Mouse (Mus musculus) hindbrain, embryonic 13.5 days (tissue): Measurements from ENCODE around the gene Agap1. TPM values are rescaled to one million over a fixed set of nuclear protein-coding genes. Genes with fewer than 3 reads are reported as not detected.
A peak's percentile ranks its signal among the peaks of the same experiment; 100 is the strongest.

Experiments
- ATAC-seq: fragments of 200-750 bp; cut with Nextera tagmentation; 2 replicates; pipeline ENCODE4 v1.8.0; 2017; ENCODE audit warnings: moderate TSS enrichment; ENCODE audit not compliant: low FRiP score
- H3K27ac ChIP-seq: fragments of 300-500 bp; sonication (generic); 2 replicates; pipeline ENCODE4 v1.5.1; 2015; ENCODE audit warnings: inconsistent platforms, mild to moderate bottlenecking, moderate library complexity
- H3K27me3 ChIP-seq: fragments of 300-500 bp; sonication (generic); 2 replicates; pipeline ENCODE4 v1.6.1; 2015; ENCODE audit warnings: mild to moderate bottlenecking, inconsistent platforms
- H3K36me3 ChIP-seq: fragments of 300-500 bp; sonication (generic); 2 replicates; pipeline ENCODE4 v1.6.1; 2015; ENCODE audit warnings: mild to moderate bottlenecking, inconsistent platforms
- H3K4me1 ChIP-seq: fragments of 300-500 bp; sonication (generic); replicated peaks from 2 replicates; pipeline ENCODE4 v1.6.1; 2015; ENCODE audit warnings: inconsistent platforms
- H3K4me2 ChIP-seq: fragments of 300-500 bp; sonication (generic); 2 replicates; pipeline ENCODE4 v1.6.1; 2015; ENCODE audit warnings: inconsistent platforms, mild to moderate bottlenecking, moderate library complexity
- H3K4me3 ChIP-seq: fragments of 300-500 bp; sonication (generic); 2 replicates; pipeline ENCODE4 v1.5.1; 2015; ENCODE audit warnings: mild to moderate bottlenecking, inconsistent platforms
- H3K9ac ChIP-seq: fragments of 300-500 bp; sonication (generic); 2 replicates; pipeline ENCODE4 v1.6.1; 2015; ENCODE audit warnings: mild to moderate bottlenecking, inconsistent platforms
- H3K9me3 ChIP-seq: fragments of 300-500 bp; sonication (generic); 2 replicates; pipeline ENCODE4 v1.6.1; 2016; ENCODE audit warnings: inconsistent platforms
- WGBS: fragments of 180-500 bp; shearing (Covaris S2); methylation state at CpG from one replicate; pipeline ENCODE4 v1.1.7; 2015; 5-methylcytosine and 5-hydroxymethylcytosine counted together
- polyA plus RNA-seq: library from polyadenylated mRNA; unstranded; fragments of >200 nt; fragmentation: Nextera tagmentation; extraction: Ambion mirVana; gene quantifications from 2 replicates; pipeline ENCODE4 v1.2.1, GENCODE M21; 2015

Agap1 gene
- polyA plus RNA-seq, 1 experiment from 2014 or later: 51.3 TPM

- Histone ChIP-seq H3K27me3 (no peaks in the 10 kb centered on the region), H3K4me3 (peak overlapping the region; percentile 29), H3K4me2 (peak overlapping the region; percentile 57), H3K9ac (peak overlapping the region; percentile 73), H3K36me3 (no peaks in the 10 kb centered on the region), H3K9me3 (no peaks in the 10 kb centered on the region), H3K4me1 (peaks cover 67% of the 10 kb centered on the region), H3K27ac (peak overlapping the region; percentile 99)
- 44% methylated on average over 7 of the region's 7 CpGs for WGBS
- ATAC-seq: peak; percentile 6; the same call in 1 of the 2 replicates
These were observed 121.7 kb downstream of the Agap1 start for GRCm38 (mm10) chr1:89576174-89576890.

GRCm38 (mm10) chr1:89576985-89577384 lies 122.4 kb downstream of the Agap1 start:
- H3K9ac ChIP-seq: peak overlapping the region; percentile 73
- peak overlapping the region; percentile 99 for H3K27ac ChIP-seq
- H3K4me3 ChIP-seq: peak overlapping the region; percentile 29
- peak overlapping the region; percentile 57 for H3K4me2 ChIP-seq
- peaks cover 73% of the 10 kb centered on the region for H3K4me1 ChIP-seq
- no peaks in the 10 kb centered on the region for H3K27me3 ChIP-seq
- WGBS: 9% methylated on average over 4 of the region's 4 CpGs
- peak; percentile 62 for ATAC-seq
- no peaks in the 10 kb centered on the region for H3K36me3 ChIP-seq
- no peaks in the 10 kb centered on the region for H3K9me3 ChIP-seq

DNA sequence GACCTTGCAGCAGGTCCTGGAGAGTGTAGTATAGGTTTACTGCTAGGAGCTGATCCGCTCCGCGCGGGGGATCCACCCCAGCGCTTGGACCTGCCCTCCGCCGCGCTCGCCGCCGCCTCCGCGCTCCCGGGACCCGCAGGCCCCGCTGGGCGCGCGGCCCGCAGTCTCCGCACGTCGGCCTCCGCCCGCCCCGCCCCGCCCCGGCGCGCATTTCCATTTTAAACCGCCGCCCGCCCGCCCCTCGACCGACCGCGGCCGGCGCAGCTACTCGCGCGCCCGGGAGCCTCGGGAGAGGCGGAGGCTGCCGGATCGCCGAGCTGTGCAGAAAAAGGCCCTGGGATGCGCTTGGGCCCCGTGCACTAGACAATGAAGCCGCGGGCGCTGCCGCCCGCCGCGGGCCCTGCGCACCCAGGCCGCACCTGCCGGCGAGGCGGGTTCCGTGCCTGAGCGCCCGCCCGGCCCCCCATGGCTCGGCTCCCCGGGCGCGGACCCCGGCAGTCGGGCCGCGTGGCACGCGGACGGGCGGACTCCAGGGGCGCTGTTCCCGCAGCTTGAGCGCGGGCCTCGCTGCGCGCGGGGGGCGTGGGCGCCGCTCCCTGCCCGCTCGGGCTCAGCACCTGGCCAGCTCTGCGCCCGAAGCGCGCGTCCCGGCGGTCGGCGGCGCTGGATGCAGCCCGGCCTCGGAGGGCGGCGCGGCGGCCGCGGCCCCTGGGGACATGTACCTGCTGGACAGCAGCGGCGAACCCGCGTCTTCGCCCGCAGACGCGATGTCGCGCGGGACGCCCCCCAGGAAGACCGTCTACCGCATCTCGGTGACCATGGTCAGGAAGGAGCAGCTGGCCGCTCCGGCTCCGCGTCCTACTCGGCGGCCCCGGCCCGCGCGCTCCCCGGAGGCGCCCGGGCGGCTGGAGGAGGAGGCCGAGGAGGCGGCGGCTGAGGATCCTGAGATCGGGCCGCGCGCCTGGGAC lies 125.7 kb downstream of the Agap1 start:
- under 1% methylated on average over 118 of the region's 146 CpGs for WGBS
- Histone ChIP-seq H3K9ac (peak overlapping the region; percentile 94), H3K4me2 (peak overlapping the region; percentile 95), H3K36me3 (no peaks in the 10 kb centered on the region), H3K4me3 (peak overlapping the region; percentile 78), H3K27ac (peak overlapping the region; percentile 98), H3K9me3 (no peaks in the 10 kb centered on the region), H3K4me1 (peaks cover 84% of the 10 kb centered on the region), H3K27me3 (no peaks in the 10 kb centered on the region)
- peak; percentile 75 for ATAC-seq

DNA sequence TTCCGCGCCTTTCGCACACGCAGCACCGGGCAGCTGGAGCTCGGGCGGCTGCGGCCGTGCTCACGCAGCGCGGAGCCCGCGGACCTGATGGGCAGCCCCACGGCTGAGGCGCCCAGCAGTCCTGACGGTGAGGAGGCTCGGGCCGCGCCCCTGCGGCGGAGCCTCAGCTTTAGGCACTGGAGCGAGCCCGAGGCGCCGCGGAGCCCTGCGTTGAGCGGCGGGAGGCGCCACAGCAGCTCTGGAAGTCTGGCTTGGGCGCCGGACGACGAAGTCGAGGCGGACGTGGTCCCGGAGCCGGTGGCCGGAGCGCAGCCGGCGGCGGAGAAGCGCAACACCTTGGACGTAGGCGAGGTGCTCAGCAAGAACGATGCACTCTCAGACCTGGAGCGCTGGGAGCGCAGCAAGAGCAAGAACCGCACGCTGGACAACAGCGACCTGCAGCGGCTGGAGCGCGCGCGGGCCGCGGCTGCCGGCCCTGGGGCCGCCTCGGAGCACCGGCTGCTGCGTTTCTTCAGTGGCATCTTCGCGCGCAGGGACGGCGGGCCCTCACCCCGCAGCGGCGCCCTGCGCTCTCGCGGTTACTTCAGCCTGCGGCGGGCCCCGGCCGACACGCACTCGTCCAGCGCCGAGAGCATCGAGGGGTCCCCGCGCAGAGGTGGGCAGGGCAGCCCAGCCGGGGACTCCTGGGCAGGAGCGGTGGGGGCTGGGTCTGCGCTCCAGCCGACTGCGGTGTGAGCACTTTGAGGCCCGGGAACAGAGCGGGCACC lies 126.6 kb downstream of the Agap1 start:
- H3K27ac ChIP-seq: peak overlapping the region; percentile 98
- H3K9ac ChIP-seq: peak overlapping the region; percentile 94
- WGBS: under 1% methylated on average over 94 of the region's 95 CpGs
- peaks cover 84% of the 10 kb centered on the region for H3K4me1 ChIP-seq
- peak overlapping the region; percentile 78 for H3K4me3 ChIP-seq
- H3K36me3 ChIP-seq: no peaks in the 10 kb centered on the region
- H3K27me3 ChIP-seq: no peaks in the 10 kb centered on the region
- H3K9me3 ChIP-seq: no peaks in the 10 kb centered on the region
- H3K4me2 ChIP-seq: peak overlapping the region; percentile 95
- ATAC-seq: peak; percentile 31

- peak; percentile 15; the same call in 1 of the 2 replicates for ATAC-seq
- Histone ChIP-seq H3K9me3 (no peaks in the 10 kb centered on the region), H3K36me3 (no peaks in the 10 kb centered on the region), H3K27me3 (no peaks in the 10 kb centered on the region), H3K9ac (peak overlapping the region; percentile 94), H3K4me3 (peak overlapping the region; percentile 78), H3K4me1 (peaks cover 84% of the 10 kb centered on the region), H3K27ac (peak overlapping the region; percentile 98), H3K4me2 (peak overlapping the region; percentile 95)
- WGBS: 14% methylated on average over 6 of the region's 6 CpGs
These were observed 127.1 kb downstream of the Agap1 start for GRCm38 (mm10) chr1:89581766-89582125.

- Histone ChIP-seq H3K9me3 (no peaks in the 10 kb centered on the region), H3K4me3 (peak overlapping the region; percentile 78), H3K4me2 (peak overlapping the region; percentile 95), H3K27me3 (no peaks in the 10 kb centered on the region), H3K9ac (peak overlapping the region; percentile 94), H3K4me1 (peaks cover 84% of the 10 kb centered on the region), H3K27ac (no peak overlapping the region), H3K36me3 (no peaks in the 10 kb centered on the region)
- WGBS: 76% methylated on average over 5 of the region's 5 CpGs
- no peak for ATAC-seq
These were observed 128.8 kb downstream of the Agap1 start for GRCm38 (mm10) chr1:89583369-89583768.

DNA sequence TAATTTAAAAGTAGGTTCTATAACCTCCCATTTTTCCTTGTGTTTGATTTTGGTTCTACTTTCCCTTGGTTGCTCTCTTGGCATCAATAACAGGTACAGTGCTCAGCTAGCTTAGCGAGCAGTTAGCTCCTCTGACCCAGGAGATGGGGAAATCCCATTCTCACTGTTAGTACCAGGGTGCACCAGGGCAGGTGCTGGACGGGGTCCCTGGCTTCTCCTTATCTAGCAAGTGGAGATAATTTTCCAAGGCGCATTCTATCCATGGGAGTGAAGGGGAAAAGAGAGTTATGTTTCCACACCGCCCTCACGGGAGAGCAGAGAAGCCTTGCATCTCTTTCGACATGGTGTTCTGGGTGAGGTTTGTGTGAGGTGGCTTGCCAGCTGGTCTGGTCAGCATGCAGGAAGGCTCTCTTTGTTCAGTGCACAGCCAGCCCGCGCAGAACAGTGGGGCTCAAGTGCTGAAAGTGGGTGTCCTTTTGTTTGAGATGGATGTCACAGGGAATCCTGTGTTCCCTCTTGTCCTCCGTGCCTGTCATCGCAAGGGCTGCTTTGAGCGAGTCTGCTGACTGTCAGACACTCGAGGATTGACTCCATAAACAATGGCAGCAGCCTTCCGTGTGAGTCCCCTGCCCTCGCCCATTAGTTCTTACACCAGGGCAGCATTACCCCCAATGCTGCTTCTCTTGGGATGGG lies 132.5 kb downstream of the Agap1 start:
- Histone ChIP-seq H3K9me3 (peaks cover 3% of the 10 kb centered on the region; the same call in 1 of the 2 replicates), H3K36me3 (peaks cover 15% of the 10 kb centered on the region), H3K27ac (peak overlapping the region; percentile 35; the same call in 1 of the 2 replicates), H3K4me3 (no peak overlapping the region), H3K4me1 (peaks cover 66% of the 10 kb centered on the region), H3K4me2 (peak overlapping the region; percentile 15; the same call in 1 of the 2 replicates), H3K9ac (no peak overlapping the region), H3K27me3 (no peaks in the 10 kb centered on the region)
- WGBS: 44% methylated on average over 14 of the region's 14 CpGs
- no peak; the same call in 1 of the 2 replicates for ATAC-seq

- H3K9ac ChIP-seq: no peak overlapping the region
- no peak overlapping the region for H3K27ac ChIP-seq
- no peak for ATAC-seq
- peaks cover 16% of the 10 kb centered on the region for H3K36me3 ChIP-seq
- peaks cover 56% of the 10 kb centered on the region for H3K4me1 ChIP-seq
- 55% methylated on average over 4 of the region's 4 CpGs for WGBS
- peaks cover 3% of the 10 kb centered on the region; the same call in 1 of the 2 replicates for H3K9me3 ChIP-seq
- H3K4me3 ChIP-seq: no peak overlapping the region
- no peak overlapping the region for H3K4me2 ChIP-seq
- H3K27me3 ChIP-seq: no peaks in the 10 kb centered on the region
These were observed 133.5 kb downstream of the Agap1 start for GRCm38 (mm10) chr1:89588154-89588553.

DNA sequence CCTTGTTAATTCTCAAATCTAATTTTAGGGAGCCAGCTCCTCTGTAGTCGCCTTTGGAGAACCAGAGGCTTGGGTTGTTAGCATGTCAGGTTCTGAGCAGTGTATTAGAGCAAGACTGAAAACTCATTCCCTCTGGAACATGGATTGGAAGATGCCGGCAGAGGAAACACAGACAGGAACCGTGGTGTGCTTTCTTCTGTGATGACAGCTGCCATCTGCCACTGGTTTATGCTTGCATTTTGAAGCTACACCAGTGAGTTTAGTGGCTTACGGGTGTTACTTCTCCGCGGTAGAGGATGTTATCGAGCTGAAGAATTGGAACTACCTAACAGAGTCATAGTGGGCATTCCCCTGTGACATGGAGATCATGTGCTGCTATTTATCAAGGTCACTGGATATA lies 136.4 kb downstream of the Agap1 start:
- ATAC-seq: no peak
- Histone ChIP-seq H3K27me3 (no peaks in the 10 kb centered on the region), H3K9me3 (peaks cover 3% of the 10 kb centered on the region; the same call in 1 of the 2 replicates), H3K4me3 (no peak overlapping the region), H3K27ac (no peak overlapping the region), H3K4me1 (peaks cover 41% of the 10 kb centered on the region), H3K9ac (no peak overlapping the region), H3K4me2 (no peak overlapping the region), H3K36me3 (peaks cover 16% of the 10 kb centered on the region)
- WGBS: 92% methylated on average over 7 of the region's 7 CpGs

- Histone ChIP-seq H3K27ac (no peak overlapping the region), H3K4me3 (no peak overlapping the region), H3K27me3 (no peaks in the 10 kb centered on the region), H3K36me3 (peaks cover 16% of the 10 kb centered on the region), H3K4me1 (peaks cover 32% of the 10 kb centered on the region), H3K9ac (no peak overlapping the region), H3K9me3 (peaks cover 3% of the 10 kb centered on the region; the same call in 1 of the 2 replicates), H3K4me2 (no peak overlapping the region)
- no peak for ATAC-seq
- 83% methylated on average over 4 of the region's 4 CpGs for WGBS
These were observed 138.6 kb downstream of the Agap1 start for GRCm38 (mm10) chr1:89593219-89593618.

- H3K9me3 ChIP-seq: peaks cover 3% of the 10 kb centered on the region; the same call in 1 of the 2 replicates
- H3K9ac ChIP-seq: no peak overlapping the region
- WGBS: 87% methylated on average over 8 of the region's 8 CpGs
- H3K36me3 ChIP-seq: peaks cover 16% of the 10 kb centered on the region
- ATAC-seq: no peak
- no peaks in the 10 kb centered on the region for H3K27me3 ChIP-seq
- no peak overlapping the region for H3K27ac ChIP-seq
- H3K4me3 ChIP-seq: no peak overlapping the region
- peaks cover 45% of the 10 kb centered on the region for H3K4me1 ChIP-seq
- no peak overlapping the region for H3K4me2 ChIP-seq
These were observed 140.4 kb downstream of the Agap1 start for GRCm38 (mm10) chr1:89594999-89595398.
